Mouse (Mus musculus) right cerebral cortex, adult 2 months (tissue): ENCODE measurements around the gene Rmdn3.

Experiments
- DNase-seq, 2 experiments: peaks; one replicate each; pipeline ENCODE4 v3.0.0; 2021 to 2022; ENCODE audit warnings: low spot score in 2 of 2

Gene Rmdn3

GRCm38 (mm10) chr2:119101552-119101951 is 55.3 kb downstream of the Rmdn3 start:
- DNase-seq: no peak
